Mouse (Mus musculus): ENCODE measurements around the gene Dll3.

DNA sequence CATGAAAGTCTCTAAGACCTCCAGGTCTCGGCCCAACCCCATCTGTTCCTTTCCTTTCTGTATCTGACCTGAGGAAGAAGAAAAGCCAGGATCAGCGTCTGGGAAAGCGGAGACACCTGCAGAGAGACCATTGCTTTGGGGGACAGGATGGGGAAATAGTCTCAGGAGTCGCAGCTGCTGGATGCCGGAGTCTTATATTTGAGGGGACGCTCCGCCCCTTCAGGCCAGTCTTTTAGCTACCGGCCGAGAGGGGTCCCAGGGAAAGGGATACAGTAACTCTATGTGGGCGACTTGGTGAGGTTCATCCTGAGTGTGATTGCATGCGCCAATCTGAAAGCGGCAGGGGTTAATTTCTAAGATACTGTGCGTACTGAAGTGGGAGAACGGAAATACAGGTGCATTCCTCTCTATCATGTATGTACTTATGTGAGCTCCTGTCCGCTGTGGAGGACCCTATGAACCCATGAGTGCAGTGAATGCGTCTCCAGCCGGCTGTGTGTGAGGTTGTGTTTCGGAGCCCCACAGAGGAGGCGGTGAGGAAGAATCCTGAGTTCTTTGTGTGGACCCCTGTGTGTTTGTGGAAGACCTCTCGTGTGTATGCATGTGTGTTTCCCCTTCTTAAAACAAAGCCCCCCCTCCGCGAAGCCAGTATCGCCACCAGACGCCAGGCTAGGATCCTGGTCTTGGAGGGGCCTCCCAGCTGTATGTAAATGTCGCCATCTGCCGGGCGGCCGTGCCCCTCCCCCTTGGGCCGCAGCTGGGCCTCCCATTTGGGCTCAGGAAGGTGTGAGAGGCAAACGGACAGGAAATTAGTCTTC is at the start of gene Dll3:
- no peak for TF ChIP-seq TCF12 (IDR thresholded peaks at IDR 0.05; ENCODE audit: insufficient read depth, poor library complexity, severe bottlenecking)
- no peak for TF ChIP-seq POLR2A (IDR thresholded peaks at IDR 0.05; ENCODE audit: insufficient read length, low read depth)

Data from myocyte (in vitro differentiated cells).